Mouse (Mus musculus): ENCODE measurements at regions not wholly inside any gene's neighbourhood (a gene's known extent, or its start where the extent isn't known, plus 50 kb on each side); places are given as distances from the start of the nearest gene placed in this dataset.

DNA sequence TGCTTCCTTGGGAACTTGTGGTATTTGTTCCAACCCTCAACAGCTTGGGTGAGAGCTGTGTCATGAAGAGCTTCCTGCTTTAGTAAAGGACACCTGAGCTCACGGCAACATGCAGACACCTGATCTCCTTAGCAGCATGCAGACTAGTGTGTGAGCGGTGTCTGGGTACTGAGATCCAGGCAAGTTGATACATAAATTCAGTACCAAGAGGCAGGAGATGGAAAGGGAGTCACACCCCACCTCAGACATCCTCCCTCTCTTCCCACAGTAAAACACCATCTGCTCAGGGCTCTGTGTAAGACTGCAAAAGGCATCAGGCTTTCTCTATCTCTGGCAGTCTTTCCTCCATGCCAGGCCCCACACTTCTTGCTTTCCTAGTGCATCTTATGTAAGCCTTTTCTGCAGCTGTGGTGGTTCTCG, 141.3 kb downstream of the Efnb2 start:
- H3K4me2 ChIP-seq (ENCODE audit: low read length) = no peak overlapping the region
- no peaks in the 10 kb centered on the region for H3K36me3 ChIP-seq (ENCODE audit: control insufficient read depth, insufficient read depth, low read length)
- no peak overlapping the region for H3K27ac ChIP-seq (ENCODE audit: low read depth, low read length)
- no peaks in the 10 kb centered on the region for H3K4me1 ChIP-seq (ENCODE audit: control insufficient read depth, insufficient read depth, low read length)
- WGBS = 86% methylated on average over 3 of the region's 3 CpGs
- H3K9ac ChIP-seq (ENCODE audit: low read length) = no peak overlapping the region
- H3K9me3 ChIP-seq (replicated peaks; ENCODE audit: control insufficient read depth, low read length) = no peaks in the 10 kb centered on the region
- ATAC-seq (no peak; the same call in 1 of the 2 replicates), DNase-seq (ENCODE audit: low spot score) (no peak)
- no peak overlapping the region for H3K4me3 ChIP-seq (ENCODE audit: low read depth, low read length)
- no peaks in the 10 kb centered on the region for H3K27me3 ChIP-seq (replicated peaks; ENCODE audit: control insufficient read depth, insufficient read depth, low read length)

DNA sequence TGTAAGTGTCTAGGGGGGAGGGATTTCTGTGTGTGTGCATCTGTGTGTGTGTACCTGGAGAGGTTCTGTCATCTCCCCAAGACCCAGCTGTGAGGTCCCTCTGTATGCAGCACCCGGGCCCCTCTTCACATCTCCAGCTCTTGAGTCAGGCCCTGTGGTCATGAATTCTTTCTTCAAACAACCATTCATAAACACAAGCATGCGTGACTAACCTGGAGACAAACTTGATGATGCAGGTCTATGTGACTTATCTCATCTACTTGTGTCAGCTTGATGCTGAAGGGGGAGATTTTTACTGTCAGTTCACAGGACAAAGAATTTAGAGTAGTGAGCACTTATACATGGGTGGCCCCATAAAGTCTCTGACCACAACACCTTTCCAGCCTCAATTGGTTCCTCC, 143.4 kb downstream of the Efnb2 start:
- Histone ChIP-seq H3K27me3 (replicated peaks; ENCODE audit: control insufficient read depth, insufficient read depth, low read length) (no peaks in the 10 kb centered on the region), H3K4me1 (ENCODE audit: control insufficient read depth, insufficient read depth, low read length) (no peaks in the 10 kb centered on the region), H3K4me3 (ENCODE audit: low read depth, low read length) (no peak overlapping the region), H3K9ac (ENCODE audit: low read length) (no peak overlapping the region), H3K9me3 (replicated peaks; ENCODE audit: control insufficient read depth, low read length) (no peaks in the 10 kb centered on the region), H3K36me3 (ENCODE audit: control insufficient read depth, insufficient read depth, low read length) (no peaks in the 10 kb centered on the region), H3K27ac (ENCODE audit: low read depth, low read length) (no peak overlapping the region), H3K4me2 (ENCODE audit: low read length) (no peak overlapping the region)
- no peak for DNase-seq (ENCODE audit: low spot score)
- WGBS = 75% methylated on average over 2 of the region's 2 CpGs
- ATAC-seq = no peak

DNA sequence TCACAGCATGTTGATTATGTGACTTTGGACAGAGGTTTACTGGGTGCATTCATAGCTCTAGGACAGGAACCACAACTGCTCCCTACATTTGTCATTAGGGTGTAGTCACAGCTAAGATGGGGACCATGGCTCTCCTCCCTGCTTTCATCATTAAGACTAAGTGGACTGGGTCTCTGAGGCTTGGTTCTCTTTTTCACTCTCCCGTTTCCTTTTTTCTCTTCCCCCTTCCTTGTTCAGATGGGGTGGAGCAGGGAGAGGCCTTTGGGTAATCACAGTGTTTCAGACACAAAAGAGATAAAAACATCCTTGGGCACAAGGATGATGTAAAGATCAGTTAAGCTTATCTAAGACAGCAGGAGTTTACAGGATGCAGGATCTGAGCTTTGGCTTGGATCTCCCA, 144.8 kb downstream of the Efnb2 start:
- DNase-seq (ENCODE audit: low spot score) (no peak), ATAC-seq (no peak)
- no peak overlapping the region for H3K9ac ChIP-seq (ENCODE audit: low read length)
- H3K4me3 ChIP-seq (ENCODE audit: low read depth, low read length) = no peak overlapping the region
- no peaks in the 10 kb centered on the region for H3K36me3 ChIP-seq (ENCODE audit: control insufficient read depth, insufficient read depth, low read length)
- H3K27ac ChIP-seq (ENCODE audit: low read depth, low read length) = no peak overlapping the region
- no peak overlapping the region for H3K4me2 ChIP-seq (ENCODE audit: low read length)
- H3K9me3 ChIP-seq (replicated peaks; ENCODE audit: control insufficient read depth, low read length) = no peaks in the 10 kb centered on the region
- 24% methylated on average over 1 of the region's 1 CpGs for WGBS
- no peaks in the 10 kb centered on the region for H3K4me1 ChIP-seq (ENCODE audit: control insufficient read depth, insufficient read depth, low read length)
- H3K27me3 ChIP-seq (replicated peaks; ENCODE audit: control insufficient read depth, insufficient read depth, low read length) = no peaks in the 10 kb centered on the region

DNA sequence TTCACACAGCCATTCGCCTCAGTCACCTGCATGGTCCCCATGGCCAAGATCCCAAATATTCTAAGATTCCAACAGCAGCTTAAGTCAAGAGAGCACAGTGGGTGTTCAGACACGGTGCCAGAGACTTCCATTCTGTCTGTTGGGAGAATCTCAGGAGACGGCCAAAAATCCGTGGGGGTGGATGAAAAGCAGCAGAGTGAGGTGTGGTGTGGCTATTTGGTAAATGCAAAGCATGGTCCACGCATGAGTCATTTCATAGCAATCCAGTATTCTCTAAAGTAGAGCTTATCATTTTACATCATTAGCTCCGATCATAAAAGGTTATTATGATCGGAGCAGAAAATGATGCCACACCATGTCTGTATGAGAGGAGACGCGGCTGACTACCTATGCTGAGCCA, 161.1 kb downstream of the Efnb2 start:
- WGBS = 91% methylated on average over 9 of the region's 9 CpGs
- H3K4me2 ChIP-seq (ENCODE audit: low read length) = no peak overlapping the region
- no peak overlapping the region for H3K4me3 ChIP-seq (ENCODE audit: low read depth, low read length)
- H3K36me3 ChIP-seq (ENCODE audit: control insufficient read depth, insufficient read depth, low read length) = no peaks in the 10 kb centered on the region
- no peak overlapping the region for H3K9ac ChIP-seq (ENCODE audit: low read length)
- DNase-seq (ENCODE audit: low spot score) (no peak), ATAC-seq (no peak)
- no peaks in the 10 kb centered on the region for H3K9me3 ChIP-seq (replicated peaks; ENCODE audit: control insufficient read depth, low read length)
- H3K4me1 ChIP-seq (ENCODE audit: control insufficient read depth, insufficient read depth, low read length) = peaks cover 5% of the 10 kb centered on the region
- no peak overlapping the region for H3K27ac ChIP-seq (ENCODE audit: low read depth, low read length)
- no peaks in the 10 kb centered on the region for H3K27me3 ChIP-seq (replicated peaks; ENCODE audit: control insufficient read depth, insufficient read depth, low read length)

DNA sequence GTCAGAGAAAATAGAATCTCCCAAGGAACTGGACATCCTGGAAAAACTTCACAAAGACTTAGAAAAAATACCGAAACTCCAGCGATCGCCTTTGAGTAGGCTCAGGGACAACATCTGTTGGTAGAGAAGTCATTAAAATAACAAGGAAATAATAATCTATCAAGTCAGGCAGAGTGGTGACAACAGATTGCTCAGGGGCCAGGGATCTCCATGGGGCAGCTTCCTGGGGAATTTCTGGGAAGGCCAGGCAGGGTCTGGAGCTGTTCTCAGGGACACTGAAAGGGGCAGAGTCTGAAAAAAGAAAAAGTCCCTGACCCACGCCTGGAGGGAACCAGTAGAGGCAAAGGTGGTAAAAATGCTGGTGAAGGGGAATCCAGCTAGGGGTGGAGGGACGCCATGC, 162.3 kb downstream of the Efnb2 start:
- H3K27me3 ChIP-seq (replicated peaks; ENCODE audit: control insufficient read depth, insufficient read depth, low read length) = no peaks in the 10 kb centered on the region
- peaks cover 5% of the 10 kb centered on the region for H3K4me1 ChIP-seq (ENCODE audit: control insufficient read depth, insufficient read depth, low read length)
- ATAC-seq (no peak), DNase-seq (ENCODE audit: low spot score) (no peak)
- H3K4me2 ChIP-seq (ENCODE audit: low read length) = no peak overlapping the region
- no peaks in the 10 kb centered on the region for H3K9me3 ChIP-seq (replicated peaks; ENCODE audit: control insufficient read depth, low read length)
- H3K9ac ChIP-seq (ENCODE audit: low read length) = no peak overlapping the region
- H3K27ac ChIP-seq (ENCODE audit: low read depth, low read length) = no peak overlapping the region
- no peaks in the 10 kb centered on the region for H3K36me3 ChIP-seq (ENCODE audit: control insufficient read depth, insufficient read depth, low read length)
- no peak overlapping the region for H3K4me3 ChIP-seq (ENCODE audit: low read depth, low read length)
- 79% methylated on average over 5 of the region's 5 CpGs for WGBS

DNA sequence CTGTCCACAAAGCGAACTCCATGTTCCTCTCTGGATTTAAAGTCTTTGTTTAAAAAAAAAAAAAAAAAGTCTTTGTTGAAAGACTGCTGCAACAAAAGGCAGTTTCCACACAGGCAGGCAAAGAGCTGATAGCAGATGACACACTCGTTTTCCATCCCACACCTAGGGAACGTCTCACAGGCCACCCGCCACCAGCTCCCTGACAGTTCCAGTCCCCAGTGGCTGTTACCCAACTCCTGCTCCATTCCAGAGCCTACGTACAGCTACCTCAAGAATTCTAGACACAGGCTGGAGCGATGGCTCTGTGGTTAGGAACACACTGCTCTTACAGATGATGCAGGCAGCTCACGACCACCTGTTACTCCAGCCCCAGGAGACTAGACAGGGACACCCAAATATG, 165.6 kb downstream of the Efnb2 start:
- Histone ChIP-seq H3K27me3 (replicated peaks; ENCODE audit: control insufficient read depth, insufficient read depth, low read length) (0 out of 2 replicates have a peak, but pooled peaks cover 3% of the 10 kb centered on the region), H3K36me3 (ENCODE audit: control insufficient read depth, insufficient read depth, low read length) (no peaks in the 10 kb centered on the region), H3K9me3 (replicated peaks; ENCODE audit: control insufficient read depth, low read length) (no peaks in the 10 kb centered on the region), H3K9ac (ENCODE audit: low read length) (no peak overlapping the region), H3K4me1 (ENCODE audit: control insufficient read depth, insufficient read depth, low read length) (peaks cover 3% of the 10 kb centered on the region), H3K27ac (ENCODE audit: low read depth, low read length) (no peak overlapping the region), H3K4me3 (ENCODE audit: low read depth, low read length) (no peak overlapping the region), H3K4me2 (ENCODE audit: low read length) (no peak overlapping the region)
- ATAC-seq (no peak), DNase-seq (ENCODE audit: low spot score) (no peak)
- WGBS = 66% methylated on average over 7 of the region's 7 CpGs

DNA sequence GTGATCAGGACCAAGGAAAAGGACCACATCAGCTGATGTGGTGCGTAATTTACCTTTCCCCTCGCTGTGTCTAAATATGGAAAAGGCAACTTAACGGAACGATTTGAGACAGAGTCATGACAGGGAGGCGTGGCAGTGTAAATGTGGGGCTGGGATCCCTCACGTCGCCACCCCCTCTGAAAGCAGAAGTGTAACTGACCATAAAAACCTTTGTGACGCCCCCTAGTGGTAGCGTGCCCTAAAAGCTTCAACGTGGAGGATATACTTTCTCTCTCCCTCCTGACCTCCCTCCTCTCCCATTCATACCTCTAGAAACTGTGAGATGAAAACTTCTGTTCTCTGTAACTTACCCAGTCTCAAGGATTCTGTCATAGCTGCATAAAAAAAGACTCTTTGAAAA, 166.8 kb downstream of the Efnb2 start:
- ATAC-seq (no peak), DNase-seq (ENCODE audit: low spot score) (no peak)
- 0 out of 2 replicates have a peak, but pooled peaks cover 3% of the 10 kb centered on the region for H3K27me3 ChIP-seq (replicated peaks; ENCODE audit: control insufficient read depth, insufficient read depth, low read length)
- peaks cover 14% of the 10 kb centered on the region for H3K4me1 ChIP-seq (ENCODE audit: control insufficient read depth, insufficient read depth, low read length)
- no peak overlapping the region for H3K9ac ChIP-seq (ENCODE audit: low read length)
- no peak overlapping the region for H3K27ac ChIP-seq (ENCODE audit: low read depth, low read length)
- H3K9me3 ChIP-seq (replicated peaks; ENCODE audit: control insufficient read depth, low read length) = no peaks in the 10 kb centered on the region
- no peaks in the 10 kb centered on the region for H3K36me3 ChIP-seq (ENCODE audit: control insufficient read depth, insufficient read depth, low read length)
- no peak overlapping the region for H3K4me2 ChIP-seq (ENCODE audit: low read length)
- no peak overlapping the region for H3K4me3 ChIP-seq (ENCODE audit: low read depth, low read length)
- 92% methylated on average over 10 of the region's 10 CpGs for WGBS

DNA sequence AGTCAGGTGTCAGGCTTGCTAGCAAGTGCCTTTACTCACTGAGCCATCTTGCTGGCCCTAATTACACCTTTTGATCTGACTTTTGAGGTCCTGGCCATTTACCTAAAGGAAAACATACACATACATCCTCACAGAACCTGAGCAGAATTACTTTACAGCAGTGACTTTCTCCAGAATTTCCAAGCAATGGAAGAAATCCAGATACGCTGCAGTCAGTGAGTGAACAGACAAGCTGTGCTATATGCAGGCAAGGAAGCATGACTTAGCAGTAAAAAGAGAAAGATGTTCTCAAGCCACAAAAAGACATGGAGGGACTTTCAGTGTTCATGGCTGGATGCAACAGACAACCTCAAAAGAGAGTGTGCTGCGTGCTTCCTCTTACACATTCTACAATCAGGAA, 169.1 kb downstream of the Efnb2 start:
- Histone ChIP-seq H3K27me3 (replicated peaks; ENCODE audit: control insufficient read depth, insufficient read depth, low read length) (0 out of 2 replicates have a peak, but pooled peaks cover 3% of the 10 kb centered on the region), H3K4me1 (ENCODE audit: control insufficient read depth, insufficient read depth, low read length) (peaks cover 31% of the 10 kb centered on the region), H3K36me3 (ENCODE audit: control insufficient read depth, insufficient read depth, low read length) (no peaks in the 10 kb centered on the region), H3K9me3 (replicated peaks; ENCODE audit: control insufficient read depth, low read length) (no peaks in the 10 kb centered on the region), H3K9ac (ENCODE audit: low read length) (no peak overlapping the region), H3K4me2 (ENCODE audit: low read length) (no peak overlapping the region), H3K4me3 (ENCODE audit: low read depth, low read length) (no peak overlapping the region), H3K27ac (ENCODE audit: low read depth, low read length) (no peak overlapping the region)
- 86% methylated on average over 2 of the region's 2 CpGs for WGBS
- DNase-seq (ENCODE audit: low spot score) = no peak
- no peak for ATAC-seq

DNA sequence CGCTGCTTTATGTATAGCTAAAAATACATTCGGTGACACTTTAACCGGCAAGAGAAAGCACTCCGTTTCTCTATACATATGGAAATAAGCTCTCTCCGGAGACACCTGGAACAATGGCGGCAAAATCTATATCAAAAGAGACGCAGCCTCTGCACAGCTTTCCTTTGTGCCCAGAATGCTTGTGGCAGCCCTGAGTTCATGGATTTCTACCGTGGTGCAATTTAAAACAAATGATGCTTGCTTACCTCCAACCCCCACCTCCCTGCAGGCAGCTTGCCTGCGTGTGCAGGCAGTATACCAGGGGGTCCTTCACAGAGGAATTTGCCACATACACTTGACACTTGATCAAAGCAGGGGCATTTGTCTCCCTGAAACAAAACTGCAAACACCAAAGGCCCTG, 171.3 kb downstream of the Efnb2 start:
- 2% methylated on average over 9 of the region's 9 CpGs for WGBS

More for the DNA sequence above, 171.3 kb downstream of the Efnb2 start:
- ATAC-seq (peak; percentile 35; the same call in 1 of the 2 replicates), DNase-seq (ENCODE audit: low spot score) (peak; percentile 52)
- Histone ChIP-seq H3K4me2 (ENCODE audit: low read length) (peak overlapping the region; percentile 36; the same call in 1 of the 2 replicates), H3K4me1 (ENCODE audit: control insufficient read depth, insufficient read depth, low read length) (peaks cover 31% of the 10 kb centered on the region), H3K27me3 (replicated peaks; ENCODE audit: control insufficient read depth, insufficient read depth, low read length) (0 out of 2 replicates have a peak, but pooled peaks cover 3% of the 10 kb centered on the region), H3K9me3 (replicated peaks; ENCODE audit: control insufficient read depth, low read length) (no peaks in the 10 kb centered on the region), H3K4me3 (ENCODE audit: low read depth, low read length) (no peak overlapping the region), H3K27ac (ENCODE audit: low read depth, low read length) (peak overlapping the region; percentile 63; the same call in 1 of the 2 replicates), H3K36me3 (ENCODE audit: control insufficient read depth, insufficient read depth, low read length) (no peaks in the 10 kb centered on the region), H3K9ac (ENCODE audit: low read length) (peak overlapping the region; percentile 46; the same call in 1 of the 2 replicates)

All from forebrain, embryonic 14.5 days (tissue).